Mouse (Mus musculus): ENCODE measurements at regions not wholly inside any gene's neighbourhood (a gene's known extent, or its start where the extent isn't known, plus 50 kb on each side); places are given as distances from the start of the nearest gene placed in this dataset.
A peak's percentile ranks its signal among the peaks of the same experiment; 100 is the strongest.

DNA sequence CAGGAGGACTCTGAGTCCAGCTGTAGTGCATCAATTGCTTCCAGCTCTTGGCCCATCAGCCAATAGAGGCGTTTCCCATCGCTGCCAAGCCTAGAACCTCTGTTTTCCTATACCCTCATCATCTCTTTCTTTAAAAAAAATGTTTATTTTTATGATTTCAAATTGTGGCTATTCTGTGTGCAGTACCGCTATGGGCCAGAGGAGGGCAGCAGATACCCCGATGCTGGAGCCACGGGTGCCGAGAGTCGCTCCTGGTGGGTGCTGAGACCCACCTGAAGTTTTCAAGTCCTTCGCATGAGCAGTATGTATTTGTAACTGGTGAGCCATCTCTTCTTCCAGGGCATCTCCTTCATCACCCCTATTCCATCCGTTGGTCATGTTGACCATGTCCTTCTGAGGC is 212.2 kb upstream of the Kcnab2 start:
- 73% methylated on average over 9 of the region's 9 CpGs for WGBS
- H3K9me3 ChIP-seq (replicated peaks; ENCODE audit: control insufficient read depth, low read length) = peaks cover 4% of the 10 kb centered on the region; the same call in 1 of the 2 replicates
- no peak overlapping the region for H3K27ac ChIP-seq (ENCODE audit: low read depth)
- no peak overlapping the region for H3K9ac ChIP-seq (replicated peaks; ENCODE audit: low read depth, low read length)
- H3K27me3 ChIP-seq (ENCODE audit: control insufficient read depth, insufficient read depth, low read length) = no peaks in the 10 kb centered on the region
- no peak overlapping the region for H3K4me2 ChIP-seq (ENCODE audit: low read depth, low read length)
- no peak overlapping the region for H3K4me3 ChIP-seq (ENCODE audit: low read depth, low read length)
- no peak for ATAC-seq (ENCODE audit: insufficient read depth, low read depth)
- no peaks in the 10 kb centered on the region for H3K4me1 ChIP-seq (ENCODE audit: control insufficient read depth, insufficient read depth)
- H3K36me3 ChIP-seq (replicated peaks; ENCODE audit: control insufficient read depth, insufficient read depth, low read length) = no peaks in the 10 kb centered on the region
- DNase-seq (ENCODE audit: low spot score) = no peak
- no peak for TF ChIP-seq CTCF (IDR thresholded peaks at IDR 0.05; ENCODE audit: low read depth)
- TF ChIP-seq EP300 (IDR thresholded peaks at IDR 0.05; ENCODE audit: low read depth) = no peak

DNA sequence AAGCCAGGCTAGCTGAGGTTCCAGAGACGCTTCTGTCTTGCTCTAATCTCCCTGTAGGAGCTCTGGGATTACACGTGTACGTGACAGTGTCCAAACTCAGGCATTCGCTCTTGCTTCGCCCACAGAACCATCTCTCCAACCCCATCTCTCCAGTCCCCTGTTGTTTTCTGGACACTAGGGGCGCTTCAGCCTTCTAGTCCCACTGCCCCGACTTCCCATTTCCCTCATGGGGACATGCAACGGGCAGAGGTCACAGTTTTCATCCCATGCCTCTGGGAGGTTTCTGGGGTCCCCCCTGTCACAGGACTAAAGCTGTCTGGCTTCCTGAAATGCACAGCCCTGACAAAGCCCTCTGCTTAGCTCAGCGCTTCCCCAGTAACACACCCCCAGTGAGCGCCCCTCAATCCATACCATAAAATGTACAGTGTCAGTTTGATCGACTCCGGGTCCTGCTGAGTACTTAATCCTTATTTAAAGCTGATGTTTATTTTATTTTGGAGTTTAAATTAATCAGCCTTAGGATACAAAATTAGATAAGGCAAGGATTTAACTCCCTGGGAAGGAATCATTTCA is 208.9 kb upstream of the Kcnab2 start:
- Histone ChIP-seq H3K4me3 (ENCODE audit: low read depth, low read length) (no peak overlapping the region), H3K36me3 (replicated peaks; ENCODE audit: control insufficient read depth, insufficient read depth, low read length) (no peaks in the 10 kb centered on the region), H3K9ac (replicated peaks; ENCODE audit: low read depth, low read length) (no peak overlapping the region), H3K27me3 (ENCODE audit: control insufficient read depth, insufficient read depth, low read length) (no peaks in the 10 kb centered on the region), H3K27ac (ENCODE audit: low read depth) (no peak overlapping the region), H3K9me3 (replicated peaks; ENCODE audit: control insufficient read depth, low read length) (peaks cover 11% of the 10 kb centered on the region), H3K4me2 (ENCODE audit: low read depth, low read length) (no peak overlapping the region), H3K4me1 (ENCODE audit: control insufficient read depth, insufficient read depth) (no peaks in the 10 kb centered on the region)
- no peak for DNase-seq (ENCODE audit: low spot score)
- WGBS = 52% methylated on average over 12 of the region's 12 CpGs
- no peak for ATAC-seq (ENCODE audit: insufficient read depth, low read depth)
- TF ChIP-seq CTCF (IDR thresholded peaks at IDR 0.05; ENCODE audit: low read depth) (no peak), EP300 (IDR thresholded peaks at IDR 0.05; ENCODE audit: low read depth) (no peak)

DNA sequence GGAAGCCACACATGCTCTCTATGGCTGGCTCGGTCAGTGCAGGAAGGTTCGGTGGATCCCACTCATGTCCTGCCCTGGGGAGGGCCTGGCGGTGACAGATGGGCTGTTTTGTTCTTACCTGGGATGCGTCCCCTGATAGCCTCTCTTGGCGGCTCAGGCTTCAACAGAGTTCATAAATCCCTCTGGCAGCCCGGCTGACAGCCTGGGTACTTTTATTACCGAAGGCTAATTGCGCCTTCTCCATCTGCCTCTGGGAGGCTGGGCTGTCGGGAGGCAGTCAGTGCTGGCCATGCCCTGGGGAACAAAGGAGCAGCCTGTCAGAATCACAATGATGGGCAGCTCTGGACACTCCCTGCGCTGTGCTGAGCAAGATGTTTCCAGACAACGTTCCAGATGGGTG is 196.5 kb upstream of the Kcnab2 start:
- no peaks in the 10 kb centered on the region for H3K4me1 ChIP-seq (ENCODE audit: control insufficient read depth, insufficient read depth)

DNA sequence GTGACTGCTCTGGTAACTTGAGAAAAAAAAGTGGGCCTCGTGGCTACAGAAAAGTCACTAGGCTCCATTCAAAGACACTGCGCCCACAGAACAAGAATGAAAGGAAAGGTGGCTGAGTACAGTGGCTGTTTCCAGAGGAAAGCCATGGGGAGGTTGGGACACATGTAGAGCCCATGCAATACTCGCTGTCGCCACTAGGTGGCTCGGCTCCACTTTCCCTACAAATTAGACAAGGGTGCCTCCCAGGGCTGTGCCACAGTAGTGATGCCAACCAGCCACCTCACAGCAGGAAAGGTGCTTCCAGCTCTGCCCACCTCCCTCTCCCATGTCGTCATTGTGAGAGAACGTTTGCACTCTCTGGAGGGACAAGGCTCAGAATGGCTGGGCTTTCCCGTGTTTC is 185.8 kb upstream of the Kcnab2 start:
- WGBS = 30% methylated on average over 8 of the region's 8 CpGs
- H3K4me1 ChIP-seq (ENCODE audit: control insufficient read depth, insufficient read depth) = no peaks in the 10 kb centered on the region
- DNase-seq (ENCODE audit: low spot score) (no peak), ATAC-seq (ENCODE audit: insufficient read depth, low read depth) (no peak)
- H3K27ac ChIP-seq (ENCODE audit: low read depth) = no peak overlapping the region
- no peak for TF ChIP-seq EP300 (IDR thresholded peaks at IDR 0.05; ENCODE audit: low read depth)
- peak; percentile 24; the same call in 1 of the 2 replicates for TF ChIP-seq CTCF (IDR thresholded peaks at IDR 0.05; ENCODE audit: low read depth)
- no peaks in the 10 kb centered on the region for H3K36me3 ChIP-seq (replicated peaks; ENCODE audit: control insufficient read depth, insufficient read depth, low read length)
- H3K27me3 ChIP-seq (ENCODE audit: control insufficient read depth, insufficient read depth, low read length) = no peaks in the 10 kb centered on the region
- H3K4me2 ChIP-seq (ENCODE audit: low read depth, low read length) = no peak overlapping the region
- no peak overlapping the region for H3K4me3 ChIP-seq (ENCODE audit: low read depth, low read length)
- no peak overlapping the region for H3K9ac ChIP-seq (replicated peaks; ENCODE audit: low read depth, low read length)
- H3K9me3 ChIP-seq (replicated peaks; ENCODE audit: control insufficient read depth, low read length) = no peaks in the 10 kb centered on the region

More for the DNA sequence above, 196.5 kb upstream of the Kcnab2 start:
- no peak for DNase-seq (ENCODE audit: low spot score)
- no peak overlapping the region for H3K4me3 ChIP-seq (ENCODE audit: low read depth, low read length)
- H3K27me3 ChIP-seq (ENCODE audit: control insufficient read depth, insufficient read depth, low read length) = no peaks in the 10 kb centered on the region
- H3K27ac ChIP-seq (ENCODE audit: low read depth) = no peak overlapping the region
- TF ChIP-seq CTCF (IDR thresholded peaks at IDR 0.05; ENCODE audit: low read depth) = no peak
- TF ChIP-seq EP300 (IDR thresholded peaks at IDR 0.05; ENCODE audit: low read depth) = no peak
- ATAC-seq (ENCODE audit: insufficient read depth, low read depth) = no peak
- no peaks in the 10 kb centered on the region for H3K36me3 ChIP-seq (replicated peaks; ENCODE audit: control insufficient read depth, insufficient read depth, low read length)
- H3K4me2 ChIP-seq (ENCODE audit: low read depth, low read length) = no peak overlapping the region
- H3K9me3 ChIP-seq (replicated peaks; ENCODE audit: control insufficient read depth, low read length) = no peaks in the 10 kb centered on the region
- WGBS = 63% methylated on average over 11 of the region's 11 CpGs
- no peak overlapping the region for H3K9ac ChIP-seq (replicated peaks; ENCODE audit: low read depth, low read length)

DNA sequence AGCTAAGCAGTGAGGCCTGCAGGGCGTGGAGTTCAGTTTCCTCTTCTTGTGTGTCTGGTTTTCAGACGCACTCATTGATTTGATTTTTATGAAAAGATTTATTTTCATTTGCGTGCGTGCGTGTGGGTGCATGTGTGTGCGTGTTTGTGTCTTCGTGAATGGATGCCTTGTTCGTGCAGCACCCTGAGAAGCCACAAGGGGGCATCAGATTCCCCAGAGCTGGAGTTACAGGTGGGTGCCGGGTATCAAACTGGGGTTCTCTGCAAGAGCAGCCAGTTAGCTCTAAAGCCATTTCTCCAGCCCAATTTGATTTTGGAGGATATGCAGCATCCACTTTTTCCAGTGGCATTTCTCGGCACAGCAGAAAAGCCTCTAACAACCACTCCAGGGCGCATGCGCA is 185.4 kb upstream of the Kcnab2 start:
- Histone ChIP-seq H3K27me3 (ENCODE audit: control insufficient read depth, insufficient read depth, low read length) (no peaks in the 10 kb centered on the region), H3K9ac (replicated peaks; ENCODE audit: low read depth, low read length) (no peak overlapping the region), H3K36me3 (replicated peaks; ENCODE audit: control insufficient read depth, insufficient read depth, low read length) (no peaks in the 10 kb centered on the region), H3K4me3 (ENCODE audit: low read depth, low read length) (no peak overlapping the region), H3K9me3 (replicated peaks; ENCODE audit: control insufficient read depth, low read length) (no peaks in the 10 kb centered on the region), H3K4me1 (ENCODE audit: control insufficient read depth, insufficient read depth) (no peaks in the 10 kb centered on the region), H3K27ac (ENCODE audit: low read depth) (no peak overlapping the region), H3K4me2 (ENCODE audit: low read depth, low read length) (no peak overlapping the region)
- DNase-seq (ENCODE audit: low spot score) (no peak), ATAC-seq (ENCODE audit: insufficient read depth, low read depth) (no peak)
- TF ChIP-seq CTCF (IDR thresholded peaks at IDR 0.05; ENCODE audit: low read depth) = no peak
- TF ChIP-seq EP300 (IDR thresholded peaks at IDR 0.05; ENCODE audit: low read depth) = no peak
- whole genome bisulfite sequencing = 87% methylated on average over 12 of the region's 12 CpGs

DNA sequence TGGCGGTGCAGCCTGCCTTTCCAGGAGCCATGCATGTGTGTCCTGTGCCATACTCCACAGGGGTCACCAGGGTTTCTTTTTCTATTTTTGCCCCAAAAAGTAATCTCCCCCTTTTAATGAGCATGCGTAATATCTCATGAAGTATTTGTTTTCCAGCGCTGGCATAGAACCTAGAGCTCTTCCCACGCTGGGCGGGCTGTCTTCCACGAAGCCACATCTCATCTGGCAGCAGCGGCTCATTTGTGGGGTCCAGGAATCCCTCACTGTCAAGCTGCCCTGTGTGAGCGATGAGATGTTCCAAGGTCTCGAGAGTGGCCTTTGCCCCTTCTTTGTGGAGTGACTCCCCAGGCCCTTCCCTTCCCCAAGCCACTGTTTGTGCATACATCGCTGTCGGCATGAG is 184.8 kb upstream of the Kcnab2 start:
- Histone ChIP-seq H3K27me3 (ENCODE audit: control insufficient read depth, insufficient read depth, low read length) (no peaks in the 10 kb centered on the region), H3K36me3 (replicated peaks; ENCODE audit: control insufficient read depth, insufficient read depth, low read length) (no peaks in the 10 kb centered on the region), H3K9me3 (replicated peaks; ENCODE audit: control insufficient read depth, low read length) (no peaks in the 10 kb centered on the region), H3K9ac (replicated peaks; ENCODE audit: low read depth, low read length) (no peak overlapping the region), H3K4me2 (ENCODE audit: low read depth, low read length) (no peak overlapping the region), H3K4me1 (ENCODE audit: control insufficient read depth, insufficient read depth) (no peaks in the 10 kb centered on the region), H3K27ac (ENCODE audit: low read depth) (no peak overlapping the region), H3K4me3 (ENCODE audit: low read depth, low read length) (no peak overlapping the region)
- 84% methylated on average over 11 of the region's 11 CpGs for WGBS
- ATAC-seq (ENCODE audit: insufficient read depth, low read depth) = no peak
- TF ChIP-seq EP300 (IDR thresholded peaks at IDR 0.05; ENCODE audit: low read depth) = no peak
- no peak for TF ChIP-seq CTCF (IDR thresholded peaks at IDR 0.05; ENCODE audit: low read depth)
- DNase-seq (ENCODE audit: low spot score) = no peak

All from heart, postnatal 0 days (tissue).